Mouse (Mus musculus) forebrain, embryonic 13.5 days (tissue): ENCODE measurements around the gene Zfp335. TPM values are rescaled to one million over a fixed set of nuclear protein-coding genes. Genes with fewer than 3 reads are reported as not detected.

Source experiments
- ATAC-seq: fragments of 200-750 bp; cut with Nextera tagmentation; 2 replicates; pipeline ENCODE4 v1.8.0; 2017
- H3K27ac ChIP-seq: fragments of 300-500 bp; sonication (generic); 2 replicates; pipeline ENCODE4 v1.5.1; 2015; ENCODE audit warnings: inconsistent platforms, mild to moderate bottlenecking, moderate library complexity
- H3K27me3 ChIP-seq: fragments of 300-500 bp; sonication (generic); 2 replicates; pipeline ENCODE4 v1.6.1; 2015; ENCODE audit warnings: mild to moderate bottlenecking, inconsistent platforms
- H3K36me3 ChIP-seq: fragments of 300-500 bp; sonication (generic); 2 replicates; pipeline ENCODE4 v1.6.1; 2015; ENCODE audit warnings: mild to moderate bottlenecking, inconsistent platforms; ENCODE audit not compliant: poor library complexity, severe bottlenecking
- H3K4me1 ChIP-seq: fragments of 300-500 bp; sonication (generic); 2 replicates; pipeline ENCODE4 v1.6.1; 2015; ENCODE audit warnings: inconsistent platforms
- H3K4me2 ChIP-seq: fragments of 300-500 bp; sonication (generic); 2 replicates; pipeline ENCODE4 v1.6.1; 2015; ENCODE audit warnings: inconsistent platforms, mild to moderate bottlenecking, moderate library complexity
- H3K4me3 ChIP-seq: fragments of 300-500 bp; sonication (generic); 2 replicates; pipeline ENCODE4 v1.5.1; 2015; ENCODE audit warnings: mild to moderate bottlenecking, inconsistent platforms
- H3K9ac ChIP-seq: fragments of 300-500 bp; sonication (generic); 2 replicates; pipeline ENCODE4 v1.6.1; 2015; ENCODE audit warnings: mild to moderate bottlenecking, inconsistent platforms
- H3K9me3 ChIP-seq: fragments of 300-500 bp; sonication (generic); replicated peaks from 2 replicates; pipeline ENCODE4 v1.6.1; 2016; ENCODE audit warnings: inconsistent platforms
- WGBS: fragments of 180-500 bp; shearing (Covaris S2); methylation state at CpG from one replicate; pipeline ENCODE4 v1.1.7; 2015; 5-methylcytosine and 5-hydroxymethylcytosine counted together
- polyA plus RNA-seq: library from polyadenylated mRNA; unstranded; fragments of >200 nt; fragmentation: Nextera tagmentation; extraction: Ambion mirVana; gene quantifications from 2 replicates; pipeline ENCODE4 v1.2.1, GENCODE M21; 2015

The Zfp335 gene
- polyA plus RNA-seq, 1 experiment from 2014 or later = 12.2 TPM

DNA sequence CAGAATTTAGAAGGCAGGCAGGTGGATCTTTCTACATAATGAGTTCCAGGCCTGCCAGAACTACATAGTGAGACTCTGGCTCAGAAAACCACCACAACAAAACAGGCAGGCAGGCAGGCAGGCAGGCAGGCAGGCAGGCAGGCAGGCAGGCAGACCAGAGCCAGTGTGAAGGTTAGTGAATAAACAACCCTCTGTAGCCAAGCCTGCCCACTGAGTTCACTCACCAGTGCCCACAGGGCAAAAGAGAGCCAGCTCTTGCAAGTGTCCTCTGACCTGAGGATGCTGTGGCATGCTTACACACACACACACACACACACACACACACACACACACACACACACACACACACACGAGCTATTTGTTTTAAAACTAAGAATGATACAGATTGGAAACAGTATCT lies 8.1 kb downstream of the Zfp335 start:
- no peak overlapping the region for H3K9ac ChIP-seq
- no peak overlapping the region for H3K4me2 ChIP-seq
- H3K27ac ChIP-seq = no peak overlapping the region
- 75% methylated on average over 1 of the region's 1 CpGs for WGBS
- H3K9me3 ChIP-seq = peaks cover 8% of the 10 kb centered on the region
- no peak for ATAC-seq
- H3K4me3 ChIP-seq = no peak overlapping the region
- H3K27me3 ChIP-seq = no peaks in the 10 kb centered on the region
- H3K36me3 ChIP-seq = peaks cover 100% of the 10 kb centered on the region
- no peaks in the 10 kb centered on the region for H3K4me1 ChIP-seq

DNA sequence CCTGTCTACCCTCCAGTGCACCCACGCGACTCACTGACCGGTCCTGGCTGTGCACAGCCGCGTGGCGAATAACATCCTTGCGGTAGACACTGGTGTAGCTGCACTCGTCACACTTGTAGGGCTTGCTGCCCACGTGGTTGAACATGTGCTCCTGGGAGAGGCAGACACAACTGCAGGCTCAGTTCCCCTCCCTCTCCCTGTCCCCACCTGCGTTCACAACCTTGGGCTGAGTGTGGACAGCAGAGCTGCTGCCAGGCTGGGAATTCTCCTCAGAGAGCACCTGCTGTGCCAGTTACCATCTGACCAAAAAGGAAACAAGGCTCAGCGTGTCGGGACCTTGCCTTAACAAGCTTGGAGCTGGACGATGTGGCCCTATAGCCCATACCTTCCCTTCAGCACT lies 10.2 kb downstream of the Zfp335 start:
- H3K9ac ChIP-seq = no peak overlapping the region
- H3K36me3 ChIP-seq = peaks cover 100% of the 10 kb centered on the region
- 94% methylated on average over 13 of the region's 13 CpGs for WGBS
- no peak overlapping the region for H3K4me3 ChIP-seq
- H3K27ac ChIP-seq = no peak overlapping the region
- H3K4me1 ChIP-seq = no peaks in the 10 kb centered on the region
- no peak overlapping the region for H3K4me2 ChIP-seq
- peaks cover 5% of the 10 kb centered on the region for H3K9me3 ChIP-seq
- no peaks in the 10 kb centered on the region for H3K27me3 ChIP-seq
- no peak for ATAC-seq

DNA sequence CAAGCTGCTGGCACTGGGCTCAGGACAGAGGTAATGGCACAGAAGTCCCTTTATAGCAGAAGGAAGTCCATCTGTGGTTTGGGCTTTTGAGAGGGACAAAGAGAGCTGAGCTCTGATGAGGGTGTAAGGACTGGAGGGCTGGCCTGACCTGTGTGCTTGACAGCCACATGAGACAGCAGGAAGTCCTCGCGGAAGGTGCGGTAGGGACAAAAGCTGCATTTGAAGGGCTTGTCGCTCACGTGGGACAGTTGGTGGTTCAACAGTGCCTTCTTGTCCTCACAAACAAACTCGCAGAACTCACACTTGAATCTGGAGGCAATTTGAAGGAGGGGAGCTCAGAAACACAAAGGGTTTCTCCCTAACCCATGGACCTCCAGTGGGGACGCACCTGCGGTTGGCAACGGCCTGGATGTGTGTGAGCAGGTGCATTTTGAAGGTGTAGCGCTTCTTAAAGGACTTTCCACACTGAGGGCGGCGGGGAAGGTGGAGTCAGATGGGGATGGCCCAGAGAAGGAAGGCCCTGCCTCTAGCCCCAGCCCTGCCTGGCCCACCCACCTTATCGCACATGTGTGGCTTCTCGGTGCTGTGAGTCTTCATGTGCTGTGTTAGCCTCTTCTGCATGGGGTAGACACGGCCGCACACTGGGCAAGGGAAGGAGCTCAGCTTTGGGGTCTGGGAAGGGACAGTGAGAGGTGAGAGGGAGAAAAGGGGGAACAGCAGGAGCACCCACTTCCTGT lies 11.7 kb downstream of the Zfp335 start:
- no peak for ATAC-seq
- Histone ChIP-seq H3K4me1 (no peaks in the 10 kb centered on the region), H3K27ac (no peak overlapping the region), H3K4me2 (no peak overlapping the region), H3K27me3 (no peaks in the 10 kb centered on the region), H3K9ac (no peak overlapping the region), H3K36me3 (peaks cover 100% of the 10 kb centered on the region), H3K9me3 (no peaks in the 10 kb centered on the region), H3K4me3 (no peak overlapping the region)
- 91% methylated on average over 16 of the region's 16 CpGs for WGBS

DNA sequence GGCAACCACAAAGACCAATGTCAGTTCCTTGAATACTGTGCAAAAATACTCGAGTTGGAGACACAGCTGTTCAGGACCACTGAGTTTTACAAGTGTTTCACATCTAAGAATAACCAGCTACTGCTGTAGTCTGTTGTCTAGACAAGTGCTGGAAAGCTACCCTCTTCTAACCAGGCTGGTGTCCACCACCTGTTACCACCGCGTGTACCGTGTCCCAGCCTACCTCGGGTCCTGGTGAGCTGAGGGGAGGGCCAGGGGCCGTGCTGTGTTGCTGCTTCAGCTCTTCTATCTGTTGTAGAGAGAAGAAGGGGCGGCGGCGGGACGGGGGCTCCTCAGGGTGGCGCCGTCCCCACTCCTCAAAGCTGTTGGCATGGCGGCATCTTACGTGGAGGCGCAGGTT lies 12.5 kb downstream of the Zfp335 start:
- peaks cover 100% of the 10 kb centered on the region for H3K36me3 ChIP-seq
- H3K27me3 ChIP-seq = no peaks in the 10 kb centered on the region
- H3K27ac ChIP-seq = no peak overlapping the region
- H3K4me3 ChIP-seq = no peak overlapping the region
- no peak overlapping the region for H3K4me2 ChIP-seq
- no peak for ATAC-seq
- H3K9ac ChIP-seq = no peak overlapping the region
- H3K9me3 ChIP-seq = no peaks in the 10 kb centered on the region
- 90% methylated on average over 15 of the region's 15 CpGs for WGBS
- no peaks in the 10 kb centered on the region for H3K4me1 ChIP-seq

DNA sequence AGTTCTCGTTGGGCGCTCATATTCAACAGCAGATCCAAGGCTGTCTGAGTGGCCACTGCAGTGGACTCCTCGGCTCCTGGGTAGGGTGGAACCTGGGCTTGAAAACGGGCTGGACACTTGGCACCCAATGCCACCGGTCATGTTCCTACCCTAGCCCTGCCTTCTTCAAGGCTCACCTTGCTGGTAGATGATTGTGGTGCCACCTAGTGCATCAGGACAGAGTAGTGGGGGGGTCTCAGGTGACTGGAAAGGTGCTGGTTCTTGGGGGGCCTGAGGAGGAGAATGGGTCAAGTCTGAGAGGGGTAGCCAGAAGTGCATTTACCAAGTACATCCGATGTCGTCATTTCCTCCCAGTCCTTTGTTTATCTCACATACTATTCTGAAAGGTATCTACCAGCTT lies 13.5 kb downstream of the Zfp335 start:
- no peak overlapping the region for H3K4me2 ChIP-seq
- no peaks in the 10 kb centered on the region for H3K9me3 ChIP-seq
- no peak overlapping the region for H3K4me3 ChIP-seq
- ATAC-seq = no peak
- 93% methylated on average over 7 of the region's 7 CpGs for WGBS
- H3K27ac ChIP-seq = no peak overlapping the region
- no peaks in the 10 kb centered on the region for H3K27me3 ChIP-seq
- peaks cover 100% of the 10 kb centered on the region for H3K36me3 ChIP-seq
- H3K9ac ChIP-seq = no peak overlapping the region
- no peaks in the 10 kb centered on the region for H3K4me1 ChIP-seq

DNA sequence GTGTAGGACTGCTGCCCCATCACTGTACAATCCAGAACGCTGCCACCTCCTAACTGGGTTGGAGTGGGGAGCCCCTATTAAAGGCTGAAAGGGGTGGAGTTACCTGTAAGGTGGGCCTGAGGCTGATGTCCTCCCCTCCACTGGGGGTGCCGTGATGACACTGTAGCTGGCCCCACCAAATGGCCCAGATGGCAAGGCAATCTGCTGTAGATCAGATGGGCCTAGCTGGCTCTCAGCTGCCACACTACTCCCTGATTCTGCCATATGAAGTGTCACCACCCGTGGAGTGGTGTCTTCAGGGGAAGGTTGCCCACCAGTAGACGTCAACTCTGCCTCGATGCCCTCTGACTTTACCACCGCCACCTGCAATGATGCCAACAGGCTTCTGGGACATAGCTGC lies 15.7 kb downstream of the Zfp335 start:
- ATAC-seq = no peak
- Histone ChIP-seq H3K4me3 (no peak overlapping the region), H3K4me1 (no peaks in the 10 kb centered on the region), H3K27ac (no peak overlapping the region), H3K27me3 (no peaks in the 10 kb centered on the region), H3K36me3 (peaks cover 100% of the 10 kb centered on the region), H3K9me3 (no peaks in the 10 kb centered on the region), H3K9ac (no peak overlapping the region), H3K4me2 (no peak overlapping the region)
- 93% methylated on average over 6 of the region's 6 CpGs for WGBS

DNA sequence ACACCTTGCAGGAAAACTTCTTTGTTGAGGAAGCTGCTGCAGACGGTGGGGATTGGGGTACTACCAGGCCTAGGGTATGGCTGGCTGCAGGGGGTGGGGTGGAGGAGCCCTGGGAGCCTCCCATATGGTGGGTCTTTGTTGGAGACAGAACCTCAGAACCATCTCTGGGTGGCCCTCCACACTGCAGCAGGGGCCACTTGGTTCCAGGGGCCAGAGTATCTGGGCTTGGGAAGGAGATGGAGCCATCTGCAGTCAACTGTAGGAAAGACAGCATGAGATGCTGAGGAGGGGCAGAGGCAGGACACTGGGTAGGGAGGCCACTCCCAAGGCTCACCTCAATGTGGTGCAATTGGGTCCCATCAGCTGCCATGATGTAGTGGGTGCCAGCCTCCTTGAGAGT lies 16.9 kb downstream of the Zfp335 start:
- H3K27ac ChIP-seq = no peak overlapping the region
- ATAC-seq = 0 out of 2 replicates have a peak, but pooled peaks have one; percentile 23
- H3K36me3 ChIP-seq = peaks cover 100% of the 10 kb centered on the region
- H3K9me3 ChIP-seq = no peaks in the 10 kb centered on the region
- H3K4me3 ChIP-seq = no peak overlapping the region
- H3K4me2 ChIP-seq = no peak overlapping the region
- no peaks in the 10 kb centered on the region for H3K4me1 ChIP-seq
- WGBS = 88% methylated on average over 1 of the region's 1 CpGs
- no peaks in the 10 kb centered on the region for H3K27me3 ChIP-seq
- H3K9ac ChIP-seq = no peak overlapping the region

DNA sequence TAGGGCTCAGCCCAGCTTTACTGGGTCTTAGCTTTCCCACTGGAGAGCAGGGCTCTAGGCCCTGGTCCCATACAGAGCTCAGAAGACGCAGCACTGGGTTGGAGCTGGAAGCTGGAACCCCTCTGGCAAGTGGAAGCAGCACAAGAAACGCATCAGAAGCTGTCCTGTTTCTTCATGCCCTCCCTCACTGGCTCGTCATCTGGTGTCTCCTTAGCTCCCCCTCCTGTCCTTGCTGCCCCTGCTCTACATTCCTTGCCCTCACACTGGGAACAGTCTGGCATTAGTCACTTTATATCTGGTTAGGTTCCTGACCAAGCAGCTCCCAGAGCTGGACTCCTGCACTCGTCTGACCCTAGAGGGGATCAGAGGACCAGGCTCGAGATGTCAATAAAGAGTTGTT lies 17.5 kb downstream of the Zfp335 start:
- Histone ChIP-seq H3K36me3 (peaks cover 100% of the 10 kb centered on the region), H3K4me2 (no peak overlapping the region), H3K9ac (no peak overlapping the region), H3K9me3 (no peaks in the 10 kb centered on the region), H3K4me3 (no peak overlapping the region), H3K27ac (no peak overlapping the region), H3K4me1 (no peaks in the 10 kb centered on the region), H3K27me3 (no peaks in the 10 kb centered on the region)
- WGBS = 80% methylated on average over 5 of the region's 5 CpGs
- ATAC-seq = no peak

DNA sequence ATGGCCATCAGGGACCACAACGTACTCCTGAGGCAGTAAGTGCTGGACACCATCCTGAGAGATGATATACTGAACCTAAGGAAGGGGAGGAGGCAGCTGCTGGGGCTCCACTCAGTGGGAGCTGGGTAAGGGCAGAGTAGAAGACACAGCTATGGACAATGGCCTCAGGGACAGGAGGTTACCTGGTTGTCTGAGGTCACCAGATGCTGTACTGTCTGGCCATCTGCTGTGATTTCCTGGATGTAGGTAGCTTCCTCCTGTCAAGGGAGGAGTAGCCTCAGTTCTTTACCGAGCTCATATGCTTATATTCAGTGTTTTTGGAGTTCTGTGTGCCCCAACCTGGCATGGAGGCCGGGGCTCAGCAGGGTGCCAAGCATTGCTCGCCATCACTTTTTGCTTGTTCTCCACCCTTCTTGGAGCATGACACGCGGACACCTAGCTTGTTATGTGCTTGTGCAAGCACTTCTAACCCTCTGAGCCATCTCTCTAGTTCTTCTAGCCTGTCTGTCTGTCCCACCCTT lies 18.8 kb downstream of the Zfp335 start:
- H3K9ac ChIP-seq = no peak overlapping the region
- no peaks in the 10 kb centered on the region for H3K27me3 ChIP-seq
- ATAC-seq = no peak
- no peak overlapping the region for H3K27ac ChIP-seq
- 90% methylated on average over 6 of the region's 6 CpGs for WGBS
- H3K4me1 ChIP-seq = no peaks in the 10 kb centered on the region
- no peak overlapping the region for H3K4me2 ChIP-seq
- H3K4me3 ChIP-seq = no peak overlapping the region
- H3K9me3 ChIP-seq = no peaks in the 10 kb centered on the region
- peaks cover 100% of the 10 kb centered on the region for H3K36me3 ChIP-seq

DNA sequence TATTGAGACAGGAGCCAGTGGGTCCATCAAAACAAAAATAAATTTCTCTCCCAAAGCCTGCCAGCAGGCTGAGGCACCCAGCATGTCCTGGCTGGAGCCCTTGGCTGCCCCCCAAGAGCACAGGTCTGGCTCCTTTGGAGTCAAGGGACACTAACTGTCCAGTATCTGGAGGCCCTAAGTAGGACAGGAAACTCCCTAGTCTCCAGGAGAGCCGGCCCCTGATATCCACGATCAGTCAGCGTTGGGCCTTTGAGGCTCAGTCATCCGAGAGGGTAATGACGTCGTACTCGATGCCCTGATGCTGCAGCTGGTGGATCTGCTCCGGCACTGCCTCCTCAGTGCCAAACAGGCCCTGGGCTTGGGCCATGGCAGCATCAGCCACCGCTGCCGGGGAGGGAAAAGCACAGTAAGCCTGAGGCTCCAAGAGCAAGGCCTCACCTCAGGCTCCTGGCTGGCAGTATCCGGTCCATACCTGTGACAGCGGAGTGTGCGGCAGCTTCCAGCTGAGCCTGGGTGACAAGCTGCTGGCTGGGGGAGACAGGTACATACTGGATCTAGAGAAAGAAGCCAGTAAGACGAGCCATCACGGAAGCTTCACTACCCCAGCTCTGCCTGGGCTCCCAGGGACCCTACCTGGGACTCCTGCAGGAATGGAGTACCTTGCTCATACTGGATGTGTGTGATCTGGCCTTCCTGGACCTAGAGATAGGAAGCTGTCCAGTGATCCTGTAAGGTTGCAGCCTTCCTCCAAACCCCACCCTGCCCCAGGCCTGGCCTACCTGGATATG lies 19.5 kb downstream of the Zfp335 start:
- H3K36me3 ChIP-seq = peaks cover 100% of the 10 kb centered on the region
- no peaks in the 10 kb centered on the region for H3K9me3 ChIP-seq
- no peak overlapping the region for H3K4me2 ChIP-seq
- no peaks in the 10 kb centered on the region for H3K4me1 ChIP-seq
- H3K9ac ChIP-seq = no peak overlapping the region
- no peak for ATAC-seq
- no peak overlapping the region for H3K27ac ChIP-seq
- 73% methylated on average over 15 of the region's 15 CpGs for WGBS
- no peak overlapping the region for H3K4me3 ChIP-seq
- no peaks in the 10 kb centered on the region for H3K27me3 ChIP-seq

DNA sequence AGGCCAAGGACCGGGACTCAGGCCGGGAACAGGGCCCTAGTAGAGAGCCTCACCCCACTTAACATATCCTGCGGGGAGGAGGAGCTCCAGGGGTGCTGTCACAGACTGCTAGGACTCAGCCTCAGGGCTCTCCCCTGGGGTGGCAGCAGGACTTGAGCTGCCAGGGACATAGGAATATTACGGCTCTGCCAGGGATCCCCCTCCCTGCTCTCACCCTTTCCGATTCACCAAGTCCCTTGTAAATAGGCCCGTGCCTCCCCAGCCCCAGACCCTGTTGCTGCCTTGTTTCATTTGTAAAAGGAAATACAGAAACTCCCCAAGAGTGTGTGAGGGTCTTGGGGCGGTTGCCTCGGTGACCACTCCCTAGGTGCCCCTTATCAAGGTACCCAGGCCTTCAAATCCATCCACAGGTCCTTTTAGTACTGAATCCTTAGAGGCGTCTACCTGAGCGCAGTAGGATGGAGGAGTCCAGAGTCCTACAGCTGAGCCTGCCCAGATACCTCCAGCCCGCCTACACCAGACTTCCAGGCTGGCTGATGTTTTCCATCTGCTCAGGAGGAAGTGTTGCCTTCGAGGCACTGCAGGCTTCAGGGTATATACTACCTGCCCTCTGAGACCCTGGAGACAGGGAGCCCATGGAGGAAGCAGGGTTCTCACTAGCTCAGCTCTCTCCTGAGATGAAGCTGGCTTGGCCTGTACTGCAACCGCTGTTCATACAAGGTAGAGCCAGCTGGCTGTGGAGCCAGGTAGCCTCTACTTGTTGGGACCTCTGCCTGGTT lies 20.3 kb downstream of the Zfp335 start:
- Histone ChIP-seq H3K4me2 (no peak overlapping the region), H3K4me3 (no peak overlapping the region), H3K9ac (no peak overlapping the region; the same call in 1 of the 2 replicates), H3K27me3 (no peaks in the 10 kb centered on the region), H3K27ac (no peak overlapping the region), H3K36me3 (peaks cover 100% of the 10 kb centered on the region), H3K4me1 (no peaks in the 10 kb centered on the region), H3K9me3 (no peaks in the 10 kb centered on the region)
- ATAC-seq = no peak
- WGBS = 87% methylated on average over 13 of the region's 13 CpGs
